Mouse (Mus musculus): Measurements from ENCODE around the gene Atf1. TPM values are rescaled to one million over a fixed set of nuclear protein-coding genes. Genes with fewer than 3 reads are reported as not detected.
"Not testable (repeated sequence)": the region's sequence is repeated elsewhere in the genome, so short reads cannot be mapped to it uniquely, and the experiment has no call there.

Gene Atf1
- total and polyA plus RNA-seq, 3 experiments, result 51.9 to 88.4 (median 61.8) TPM

- not testable (repeated sequence) for DNase-seq
These were observed 32.7 kb downstream of the Atf1 start for GRCm38 (mm10) chr15:100260351-100260750.

GRCm38 (mm10) chr15:100263246-100263905, 35.8 kb downstream of the Atf1 start:
- no peak for DNase-seq

- DNase-seq, result no peak
These were observed 38.1 kb downstream of the Atf1 start for GRCm38 (mm10) chr15:100265586-100266325.

GRCm38 (mm10) chr15:100268916-100269315, 41.3 kb downstream of the Atf1 start:
- DNase-seq, result no peak

GRCm38 (mm10) chr15:100269776-100270175, 42.2 kb downstream of the Atf1 start:
- no peak for DNase-seq

- DNase-seq, result not testable (repeated sequence)
These were observed 43.0 kb downstream of the Atf1 start for GRCm38 (mm10) chr15:100270609-100271008.

GRCm38 (mm10) chr15:100271411-100271810, 43.8 kb downstream of the Atf1 start:
- DNase-seq, result no peak

- not testable (repeated sequence) for DNase-seq
These were observed 46.2 kb downstream of the Atf1 start for GRCm38 (mm10) chr15:100273791-100274308.

GRCm38 (mm10) chr15:100274790-100275559, 47.4 kb downstream of the Atf1 start:
- DNase-seq, result no peak

- no peak for DNase-seq
These were observed 48.8 kb downstream of the Atf1 start for GRCm38 (mm10) chr15:100276403-100276802.

GRCm38 (mm10) chr15:100277586-100277985, 50.0 kb downstream of the Atf1 start:
- no peak for DNase-seq

GRCm38 (mm10) chr15:100280626-100281025, 53.0 kb downstream of the Atf1 start, which contains the start of gene Tmprss12:
Gene Tmprss12 (plus strand): TSS chr15:100280837.
- no peak for DNase-seq

GRCm38 (mm10) chr15:100288980-100289379, 61.4 kb downstream of the Atf1 start:
- DNase-seq, result no peak

GRCm38 (mm10) chr15:100290858-100291257, 63.2 kb downstream of the Atf1 start:
- peak; percentile 17 for DNase-seq

GRCm38 (mm10) chr15:100292326-100292725, 64.7 kb downstream of the Atf1 start:
- DNase-seq, result no peak

- DNase-seq, result no peak
These were observed 70.2 kb downstream of the Atf1 start for GRCm38 (mm10) chr15:100297856-100298255.

GRCm38 (mm10) chr15:100300499-100300898, 72.9 kb downstream of the Atf1 start:
- DNase-seq, result no peak

GRCm38 (mm10) chr15:100301556-100301955, 73.9 kb downstream of the Atf1 start:
- no peak for DNase-seq

GRCm38 (mm10) chr15:100303428-100304018, 75.9 kb downstream of the Atf1 start:
- DNase-seq, result no peak

- DNase-seq, result peak; percentile 90
These were observed 76.7 kb downstream of the Atf1 start, which contains the start of gene Mettl7a1 for GRCm38 (mm10) chr15:100304019-100304991. Gene Mettl7a1 (plus strand): TSS chr15:100304140.

- no peak for DNase-seq
These were observed 78.6 kb downstream of the Atf1 start for GRCm38 (mm10) chr15:100306201-100306600.

All from adrenal gland, adult 2 months (tissue).